Mouse (Mus musculus): ENCODE data around the gene Tial1.

The Tial1 gene

GRCm38 (mm10) chr7:128461285-128462215 lies at the start of gene Tial1:
TSS of gene Tial1 (minus strand) at chr7:128461717.
- in situ Hi-C loops (cut with MboI; ENCODE audit: low sequenced_read_pairs): no loop called here

- in situ Hi-C loops (cut with MboI; ENCODE audit: low sequenced_read_pairs): no loop called here
Observed at GRCm38 (mm10) chr7:128504091-128504490, 42.6 kb upstream of the Tial1 start.

GRCm38 (mm10) chr7:128499801-128500200 lies 38.3 kb upstream of the Tial1 start:
- in situ Hi-C loops (cut with MboI; ENCODE audit: low sequenced_read_pairs): no loop called here

DNA sequence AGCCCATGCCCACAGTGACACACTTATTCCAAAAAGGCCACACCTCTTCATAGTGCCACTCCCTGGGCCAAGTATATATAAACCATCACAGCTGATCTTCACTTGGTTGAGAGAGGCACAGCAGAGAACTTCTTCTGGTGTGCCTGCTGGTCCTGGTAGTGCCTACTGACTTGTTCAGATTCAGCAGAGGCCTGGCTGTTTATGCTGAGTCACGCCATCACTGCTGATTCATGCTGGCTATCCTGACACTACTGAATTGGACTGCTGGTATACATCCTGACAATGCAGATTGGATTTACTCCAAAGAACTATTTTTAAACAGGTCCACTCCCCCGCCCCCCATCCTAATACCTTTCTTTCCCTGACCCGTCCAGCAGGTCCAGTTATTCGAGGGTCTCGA lies 33.0 kb upstream of the Tial1 start:
- in situ Hi-C loops (cut with MboI; ENCODE audit: low sequenced_read_pairs): no loop called here

GRCm38 (mm10) chr7:128488986-128489385 lies 27.5 kb upstream of the Tial1 start:
- in situ Hi-C loops (cut with MboI; ENCODE audit: low sequenced_read_pairs): no loop called here

GRCm38 (mm10) chr7:128474322-128474721 lies 12.8 kb upstream of the Tial1 start:
- in situ Hi-C loops (cut with MboI; ENCODE audit: low sequenced_read_pairs): no loop called here

- in situ Hi-C loops (cut with MboI; ENCODE audit: low sequenced_read_pairs): no loop called here
Observed at GRCm38 (mm10) chr7:128462406-128462805, 889 bp upstream of the Tial1 start.

DNA sequence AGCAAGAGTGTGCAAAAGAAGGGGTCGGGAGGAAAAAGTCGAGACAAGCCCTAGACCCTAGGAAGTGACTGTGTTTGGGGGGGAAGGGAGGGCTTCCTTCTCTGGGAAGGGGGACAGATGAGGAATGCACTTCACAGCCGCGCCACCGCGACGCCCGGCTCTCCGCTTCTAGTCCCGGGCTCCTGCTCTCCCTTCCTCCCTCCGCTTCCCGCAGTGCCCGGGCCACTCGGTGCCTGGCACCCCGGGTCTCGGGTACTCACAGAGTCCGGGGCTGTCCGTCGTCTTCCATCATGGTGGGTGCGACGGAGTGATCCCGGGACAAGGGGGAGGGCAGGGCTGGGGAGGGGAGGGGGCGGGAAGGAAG lies 670 bp downstream of the Tial1 start:
- in situ Hi-C loops (cut with MboI; ENCODE audit: low sequenced_read_pairs): no loop called here

- in situ Hi-C loops (cut with MboI; ENCODE audit: low sequenced_read_pairs): no loop called here
Observed at GRCm38 (mm10) chr7:128460131-128460864, 1.2 kb downstream of the Tial1 start.

DNA sequence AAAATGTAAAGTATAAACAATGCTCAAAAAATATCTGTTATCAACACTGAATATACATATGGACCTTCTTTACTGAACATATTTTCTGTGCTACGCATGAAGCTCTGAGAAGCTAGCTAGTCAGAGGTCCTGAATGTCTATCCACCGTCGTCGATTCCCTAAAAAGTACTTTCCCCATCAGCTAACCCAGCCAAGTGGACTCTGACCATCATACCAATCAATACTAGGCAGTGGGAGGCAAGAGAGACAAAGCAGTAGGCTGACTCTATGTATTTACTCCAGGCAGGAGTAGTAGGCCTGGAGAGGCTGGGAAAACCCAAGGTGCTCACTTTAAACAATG lies 1.8 kb downstream of the Tial1 start:
- in situ Hi-C loops (cut with MboI; ENCODE audit: low sequenced_read_pairs): loop anchor here (10.0 kb wide), 1 partner anchor 235 kb away; no protein-coding TSS in a partner anchor

- in situ Hi-C loops (cut with MboI; ENCODE audit: low sequenced_read_pairs): loop anchor here (10.0 kb wide), 1 partner anchor 237 kb away; no protein-coding TSS in a partner anchor
Observed at GRCm38 (mm10) chr7:128458011-128458410, 3.5 kb downstream of the Tial1 start.

DNA sequence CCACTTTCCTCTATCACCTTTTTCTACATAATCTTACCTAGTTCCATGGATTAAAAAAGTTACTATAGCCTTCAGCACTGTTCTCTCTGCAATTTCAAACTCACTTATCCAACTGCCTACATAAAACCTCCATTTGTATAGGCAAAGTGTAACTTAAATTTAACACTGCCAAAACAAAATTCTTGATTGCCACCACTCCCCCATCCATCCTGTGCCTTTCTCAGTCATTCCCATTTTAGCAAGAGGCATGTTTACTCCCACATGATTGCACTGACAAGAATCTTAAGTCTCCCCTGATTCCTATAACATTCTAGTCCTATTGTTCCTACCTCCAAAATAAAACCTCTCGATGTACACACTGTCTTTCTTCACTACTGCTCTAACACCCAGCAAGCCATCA lies 8.8 kb downstream of the Tial1 start:
- in situ Hi-C loops (cut with MboI; ENCODE audit: low sequenced_read_pairs): loop anchor here (10.0 kb wide), 1 partner anchor 242 kb away; no protein-coding TSS in a partner anchor

- in situ Hi-C loops (cut with MboI; ENCODE audit: low sequenced_read_pairs): no loop called here
Observed at GRCm38 (mm10) chr7:128440584-128440983, 20.9 kb downstream of the Tial1 start.

GRCm38 (mm10) chr7:128439251-128439650 lies 22.3 kb downstream of the Tial1 start:
- in situ Hi-C loops (cut with MboI; ENCODE audit: low sequenced_read_pairs): no loop called here

DNA sequence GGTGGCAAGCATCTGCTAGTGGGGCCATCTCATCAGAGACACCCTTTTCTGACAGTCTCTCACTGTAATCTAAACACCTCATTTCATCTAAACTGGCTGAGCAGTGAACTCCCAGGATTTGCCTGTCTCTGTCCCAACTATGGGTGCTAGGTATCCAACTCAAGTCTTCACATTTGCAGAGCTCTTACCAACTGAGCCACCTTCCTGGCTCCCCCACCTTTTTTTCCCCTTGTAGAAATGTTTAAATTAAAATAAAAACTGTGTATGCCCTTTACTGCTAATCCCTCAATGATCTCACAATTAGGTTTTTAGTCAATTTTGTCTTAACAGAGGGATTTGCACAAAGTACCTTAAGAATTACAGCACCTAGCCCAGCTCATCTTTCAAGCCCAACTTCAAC lies 23.4 kb downstream of the Tial1 start:
- in situ Hi-C loops (cut with MboI; ENCODE audit: low sequenced_read_pairs): no loop called here

GRCm38 (mm10) chr7:128433213-128433612 lies 28.3 kb downstream of the Tial1 start:
- in situ Hi-C loops (cut with MboI; ENCODE audit: low sequenced_read_pairs): no loop called here

- in situ Hi-C loops (cut with MboI; ENCODE audit: low sequenced_read_pairs): no loop called here
Observed at GRCm38 (mm10) chr7:128432574-128432973, 28.9 kb downstream of the Tial1 start.

GRCm38 (mm10) chr7:128422491-128422890 lies 39.0 kb downstream of the Tial1 start:
- in situ Hi-C loops (cut with MboI; ENCODE audit: low sequenced_read_pairs): no loop called here

DNA sequence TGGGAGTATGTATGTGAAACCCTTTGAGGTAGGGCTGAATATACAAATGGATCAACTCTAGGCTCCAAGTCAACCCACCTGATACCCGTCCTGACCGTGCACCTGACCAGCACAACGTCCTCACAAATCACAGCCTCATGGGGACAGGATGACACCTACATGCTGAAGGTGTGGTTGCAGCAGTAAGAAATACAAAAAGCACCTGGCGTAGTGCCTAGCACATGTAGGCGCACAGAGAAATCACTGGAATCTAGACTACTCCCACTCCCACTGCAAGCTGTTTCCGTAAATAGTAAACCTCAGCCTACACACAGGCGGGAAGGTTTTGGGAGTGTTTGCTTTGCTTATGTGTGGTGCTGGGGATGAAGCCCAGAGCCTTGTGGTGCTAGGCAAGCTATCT lies 39.8 kb downstream of the Tial1 start:
- in situ Hi-C loops (cut with MboI; ENCODE audit: low sequenced_read_pairs): no loop called here

- in situ Hi-C loops (cut with MboI; ENCODE audit: low sequenced_read_pairs): no loop called here
Observed at GRCm38 (mm10) chr7:128419690-128420089, 41.8 kb downstream of the Tial1 start.

DNA sequence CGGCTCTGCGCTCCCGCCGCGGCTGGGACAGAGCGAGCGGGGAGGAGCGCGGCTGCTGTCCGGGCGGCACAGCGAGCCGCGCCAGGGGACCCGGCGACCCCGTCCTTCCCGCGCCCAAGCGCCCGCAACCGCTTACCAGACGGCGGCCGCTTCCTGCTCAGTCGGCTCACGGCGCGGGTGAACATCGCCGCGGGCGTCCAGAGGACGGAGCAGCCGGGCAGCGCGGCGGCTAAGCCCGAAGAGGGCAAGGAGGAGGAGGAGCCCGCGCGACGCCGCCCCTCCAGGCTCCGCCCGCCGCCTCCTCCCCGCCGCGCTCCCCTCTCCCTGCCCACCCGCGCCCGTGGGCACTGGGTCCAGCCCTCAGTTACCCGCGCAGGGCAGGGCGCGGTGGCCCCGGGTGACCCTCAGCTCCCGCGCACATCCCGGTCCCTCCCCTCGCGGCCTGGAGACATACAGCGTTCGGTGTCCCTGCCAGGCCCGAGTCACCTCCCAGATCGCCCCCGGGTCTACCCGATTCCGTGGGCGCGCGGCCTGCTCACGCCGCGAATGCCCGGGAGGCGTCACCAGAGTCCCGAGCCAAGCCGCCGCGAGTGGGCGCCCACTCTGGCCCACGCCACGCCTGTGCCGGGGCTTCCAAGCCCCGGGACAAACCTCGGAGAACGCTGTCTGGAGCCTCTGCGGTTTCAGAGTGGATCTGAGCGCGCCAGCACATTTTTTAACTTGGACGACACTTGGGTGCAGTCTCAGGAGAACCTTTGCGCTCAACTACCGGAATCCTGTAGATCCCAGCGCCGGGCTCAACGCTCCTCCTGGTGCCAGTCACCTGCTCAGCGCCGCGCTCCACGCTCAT lies 43.4 kb downstream of the Tial1 start, which contains the start of gene Rgs10:
TSS of gene Rgs10 (minus strand) at position 829 of the 850 bp plus-strand sequence.
- in situ Hi-C loops (cut with MboI; ENCODE audit: low sequenced_read_pairs): no loop called here

Data from CH12F3 (cell line).